Mouse (Mus musculus) hindbrain, embryonic 12.5 days (tissue): ENCODE results near the gene Ahcy. TPM values are rescaled to one million over a fixed set of nuclear protein-coding genes. Genes with fewer than 3 reads are reported as not detected.

Experiments used
- ATAC-seq: fragments of 200-750 bp; cut with Nextera tagmentation; 2 replicates; pipeline ENCODE4 v1.8.0; 2017; ENCODE audit warnings: moderate TSS enrichment; ENCODE audit not compliant: low FRiP score
- H3K27ac ChIP-seq: fragments of 300-500 bp; sonication (generic); 2 replicates; pipeline ENCODE4 v1.5.1; 2016; ENCODE audit warnings: mild to moderate bottlenecking
- H3K27me3 ChIP-seq: fragments of 300-500 bp; sonication (generic); 2 replicates; pipeline ENCODE4 v1.6.1; 2016; ENCODE audit warnings: mild to moderate bottlenecking
- H3K36me3 ChIP-seq: fragments of 300-500 bp; sonication (generic); 2 replicates; pipeline ENCODE4 v1.6.1; 2016; ENCODE audit warnings: mild to moderate bottlenecking
- H3K4me1 ChIP-seq: fragments of 300-500 bp; sonication (generic); 2 replicates; pipeline ENCODE4 v1.6.1; 2016
- H3K4me2 ChIP-seq: fragments of 300-500 bp; sonication (generic); replicated peaks from 2 replicates; pipeline ENCODE4 v1.6.1; 2016; ENCODE audit warnings: mild to moderate bottlenecking
- H3K4me3 ChIP-seq: fragments of 300-500 bp; sonication (generic); 2 replicates; pipeline ENCODE4 v1.5.1; 2016; ENCODE audit warnings: mild to moderate bottlenecking
- H3K9ac ChIP-seq: fragments of 300-500 bp; sonication (generic); 2 replicates; pipeline ENCODE4 v1.6.1; 2016; ENCODE audit warnings: mild to moderate bottlenecking, moderate library complexity
- H3K9me3 ChIP-seq: fragments of 300-500 bp; sonication (generic); replicated peaks from 2 replicates; pipeline ENCODE4 v1.6.1; 2016; ENCODE audit warnings: mild to moderate bottlenecking
- WGBS: fragments of 180-500 bp; shearing (Covaris S2); methylation state at CpG from one replicate; pipeline ENCODE4 v1.1.7; 2016; 5-methylcytosine and 5-hydroxymethylcytosine counted together
- polyA plus RNA-seq: library from polyadenylated mRNA; unstranded; fragments of >200 nt; fragmentation: Nextera tagmentation; extraction: Ambion mirVana; gene quantifications from 2 replicates; pipeline ENCODE4 v1.2.1, GENCODE M21; 2016

Gene Ahcy
- polyA plus RNA-seq, 1 experiment from 2014 or later = 48.8 TPM

GRCm38 (mm10) chr2:155011086-155011656, 63.1 kb downstream of the Ahcy start:
- no peak overlapping the region for H3K4me2 ChIP-seq
- no peak overlapping the region for H3K4me3 ChIP-seq
- 50% methylated on average over 3 of the region's 3 CpGs for WGBS
- H3K9me3 ChIP-seq = no peaks in the 10 kb centered on the region
- H3K4me1 ChIP-seq = no peaks in the 10 kb centered on the region
- ATAC-seq = no peak
- no peaks in the 10 kb centered on the region for H3K27me3 ChIP-seq
- H3K36me3 ChIP-seq = no peaks in the 10 kb centered on the region
- no peak overlapping the region for H3K9ac ChIP-seq
- H3K27ac ChIP-seq = no peak overlapping the region

Other genes with a start within 250 kb of the Ahcy start
- gene Eif2s2, start 181.6 kb downstream of the Ahcy start, polyA plus RNA-seq = 93.1 and 98.1 TPM in 2 replicates
- gene Gm14226, start 56.2 kb downstream of the Ahcy start, polyA plus RNA-seq = 0.62 and 0.95 TPM in 2 replicates
- 60.3 and 68.5 TPM in 2 replicates for gene Itch, start 59.0 kb upstream of the Ahcy start, polyA plus RNA-seq
- 438 and 451 TPM in 2 replicates for gene Dynlrb1, start 162.0 kb upstream of the Ahcy start, polyA plus RNA-seq
- 229 and 254 TPM in 2 replicates for gene Map1lc3a, start 201.8 kb upstream of the Ahcy start, polyA plus RNA-seq